Mouse (Mus musculus) neural tube, embryonic 12.5 days (tissue): ENCODE results near the gene Klk1b22. TPM values are rescaled to one million over a fixed set of nuclear protein-coding genes. Genes with fewer than 3 reads are reported as not detected.
"Not testable (repeated sequence)": the region's sequence is repeated elsewhere in the genome, so short reads cannot be mapped to it uniquely, and the experiment has no call there.

Source experiments
- ATAC-seq: fragments of 200-750 bp; cut with Nextera tagmentation; 2 replicates; pipeline ENCODE4 v1.8.0; 2017; ENCODE audit warnings: low read depth, mild to moderate bottlenecking, moderate TSS enrichment, moderate library complexity; ENCODE audit not compliant: low FRiP score
- H3K27ac ChIP-seq: fragments of 300-500 bp; sonication (generic); 2 replicates; pipeline ENCODE4 v1.5.1; 2016
- H3K27me3 ChIP-seq: fragments of 300-500 bp; sonication (generic); replicated peaks from 2 replicates; pipeline ENCODE4 v1.6.1; 2016; ENCODE audit warnings: mild to moderate bottlenecking
- H3K36me3 ChIP-seq: fragments of 300-500 bp; sonication (generic); 2 replicates; pipeline ENCODE4 v1.6.1; 2016; ENCODE audit warnings: mild to moderate bottlenecking
- H3K4me1 ChIP-seq: fragments of 300-500 bp; sonication (generic); 2 replicates; pipeline ENCODE4 v1.6.1; 2016
- H3K4me2 ChIP-seq: fragments of 300-500 bp; sonication (generic); replicated peaks from 2 replicates; pipeline ENCODE4 v1.6.1; 2016; ENCODE audit warnings: mild to moderate bottlenecking
- H3K4me3 ChIP-seq: fragments of 300-500 bp; sonication (generic); 2 replicates; pipeline ENCODE4 v1.5.1; 2016
- H3K9ac ChIP-seq: fragments of 300-500 bp; sonication (generic); 2 replicates; pipeline ENCODE4 v1.6.1; 2016; ENCODE audit warnings: mild to moderate bottlenecking
- H3K9me3 ChIP-seq: fragments of 300-500 bp; sonication (generic); 2 replicates; pipeline ENCODE4 v1.6.1; 2016; ENCODE audit warnings: mild to moderate bottlenecking
- WGBS: fragments of 180-500 bp; shearing (Covaris S2); methylation state at CpG from one replicate; pipeline ENCODE4 v1.1.7; 2016; 5-methylcytosine and 5-hydroxymethylcytosine counted together
- polyA plus RNA-seq: library from polyadenylated mRNA; unstranded; fragments of >200 nt; fragmentation: Nextera tagmentation; extraction: Ambion mirVana; gene quantifications from 2 replicates; pipeline ENCODE4 v1.2.1, GENCODE M21; 2016

The Klk1b22 gene
- not detected in 2 replicates for polyA plus RNA-seq

DNA sequence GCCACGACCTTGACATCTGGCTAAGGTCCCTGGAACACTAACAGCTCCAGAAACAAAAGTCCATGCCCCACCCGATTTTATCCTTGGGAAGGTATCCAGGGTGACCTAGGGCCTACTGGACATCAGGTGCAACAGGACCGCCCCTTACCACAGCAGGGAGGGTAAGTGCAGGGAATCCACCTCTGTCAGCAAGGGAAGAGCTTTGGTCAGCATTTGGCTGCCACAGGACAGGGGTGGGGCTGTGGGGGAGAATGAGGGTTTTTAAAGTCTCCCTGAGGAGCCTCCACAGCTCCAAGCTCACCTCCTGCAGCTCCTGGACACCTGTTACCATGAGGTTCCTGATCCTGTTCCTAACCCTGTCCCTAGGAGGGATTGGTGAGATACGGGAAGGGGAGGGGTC is at the start of gene Klk1b22:
TSS of gene Klk1b22 (plus strand) at position 301 of the 400 bp plus-strand sequence.
- H3K9ac ChIP-seq = no peak within 1 kb of the TSS
- no peak within 1 kb of the TSS for H3K27ac ChIP-seq
- H3K36me3 ChIP-seq = no peaks in the 10 kb centered on the region
- no peak within 1 kb of the TSS for H3K4me3 ChIP-seq
- H3K4me1 ChIP-seq = no peaks in the 10 kb centered on the region
- H3K9me3 ChIP-seq = no peaks in the 10 kb centered on the region
- ATAC-seq = no peak
- H3K4me2 ChIP-seq = no peak within 1 kb of the TSS
- no peaks in the 10 kb centered on the region for H3K27me3 ChIP-seq
- 68% methylated on average over 4 of the region's 4 CpGs for WGBS

DNA sequence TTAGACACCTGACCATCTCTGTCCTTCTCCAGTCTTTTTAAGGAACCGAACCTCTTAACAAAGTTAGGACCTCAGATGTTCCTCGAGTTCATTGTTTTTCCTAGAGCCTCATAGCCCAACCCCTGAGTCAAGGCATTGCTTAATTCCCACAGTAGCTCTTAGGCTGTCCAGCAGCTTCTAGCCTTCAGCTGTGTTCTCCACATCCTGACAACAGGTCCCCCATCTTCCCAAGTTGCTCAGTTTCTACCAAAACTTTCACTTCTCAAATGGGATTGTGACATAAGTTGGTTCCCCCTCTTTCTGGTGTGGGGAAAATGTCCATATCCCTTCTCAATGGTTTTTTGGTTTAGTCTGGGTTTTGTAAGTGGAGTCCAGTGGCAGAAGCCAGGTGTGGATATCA is 40.4 kb upstream of the Klk1b22 start:
- H3K27me3 ChIP-seq = no peaks in the 10 kb centered on the region
- no peaks in the 10 kb centered on the region for H3K36me3 ChIP-seq
- no peak overlapping the region for H3K27ac ChIP-seq
- no peaks in the 10 kb centered on the region for H3K4me1 ChIP-seq
- no peak for ATAC-seq
- 82% methylated on average over 2 of the region's 2 CpGs for WGBS
- no peak overlapping the region for H3K4me3 ChIP-seq
- no peak overlapping the region for H3K9ac ChIP-seq
- H3K4me2 ChIP-seq = no peak overlapping the region
- H3K9me3 ChIP-seq = no peaks in the 10 kb centered on the region

DNA sequence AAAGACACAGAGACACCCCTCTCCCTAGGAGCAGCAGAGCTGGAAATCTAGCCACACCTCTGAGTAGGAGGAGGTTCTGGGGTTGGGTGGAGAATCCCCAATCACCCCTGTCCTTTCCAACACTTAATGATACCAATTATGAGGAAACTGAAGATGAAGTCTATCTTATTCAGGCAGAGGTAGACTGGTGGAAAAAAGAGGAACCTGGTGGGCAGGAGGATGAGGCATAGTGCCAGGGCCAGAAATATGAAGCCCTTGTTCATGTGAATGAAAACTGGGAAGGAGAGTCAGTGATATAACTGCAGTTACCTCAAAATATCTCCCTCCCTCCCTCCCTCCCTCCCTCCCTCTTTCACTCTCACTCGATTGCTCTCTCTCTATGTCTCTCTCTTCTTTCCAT is 34.8 kb upstream of the Klk1b22 start:
- Histone ChIP-seq H3K4me2 (no peak overlapping the region), H3K4me3 (no peak overlapping the region), H3K4me1 (no peaks in the 10 kb centered on the region), H3K27me3 (no peaks in the 10 kb centered on the region), H3K27ac (no peak overlapping the region), H3K9me3 (0 out of 2 replicates have a peak, but pooled peaks cover 2% of the 10 kb centered on the region), H3K9ac (no peak overlapping the region), H3K36me3 (no peaks in the 10 kb centered on the region)
- 86% methylated on average over 1 of the region's 1 CpGs for WGBS
- ATAC-seq = no peak

DNA sequence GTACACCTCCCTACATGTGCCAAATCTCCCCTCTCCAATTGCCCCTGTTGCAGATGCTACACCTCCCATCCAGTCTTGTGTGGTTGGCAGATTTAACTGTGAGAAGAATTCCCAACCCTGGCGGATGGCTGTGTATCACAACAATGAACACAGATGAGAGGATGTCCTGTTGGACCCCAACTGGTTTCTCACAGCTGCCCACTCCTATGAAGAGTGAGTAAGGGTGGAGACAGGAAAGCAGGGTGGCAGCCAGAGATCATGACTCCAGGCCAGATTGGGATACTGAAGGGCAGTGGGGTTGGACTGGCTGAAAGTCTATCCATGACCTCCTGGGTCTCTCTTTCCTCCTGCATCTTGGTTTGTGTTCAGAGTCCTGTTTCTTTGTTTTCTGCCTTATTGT is 16.4 kb upstream of the Klk1b22 start:
- ATAC-seq = no peak
- Histone ChIP-seq H3K4me1 (no peaks in the 10 kb centered on the region), H3K9ac (no peak overlapping the region), H3K9me3 (no peaks in the 10 kb centered on the region), H3K27ac (no peak overlapping the region), H3K4me3 (no peak overlapping the region), H3K27me3 (no peaks in the 10 kb centered on the region), H3K4me2 (no peak overlapping the region), H3K36me3 (no peaks in the 10 kb centered on the region)
- 89% methylated on average over 1 of the region's 1 CpGs for WGBS

DNA sequence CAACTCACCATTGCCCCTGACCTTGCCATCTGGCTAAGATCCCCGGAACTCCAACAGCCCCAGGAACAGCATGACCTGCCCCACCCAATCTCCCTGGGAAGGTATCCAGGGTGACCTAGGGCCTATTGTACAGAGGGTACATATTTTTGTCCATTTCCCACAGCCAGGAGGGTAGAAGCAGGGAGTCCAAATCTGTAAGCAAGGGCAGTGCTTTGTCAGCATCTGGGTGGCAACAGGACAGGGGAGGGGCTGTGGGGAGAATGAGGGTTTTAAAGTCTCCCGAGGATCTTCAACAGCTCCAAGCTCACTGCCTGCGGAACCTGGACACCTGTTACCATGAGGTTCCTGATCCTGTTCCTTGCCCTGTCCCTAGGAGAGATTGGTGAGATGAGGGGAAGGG is 10.4 kb upstream of the Klk1b22 start, which contains the start of gene Klk1b21:
TSS of gene Klk1b21 (plus strand) at position 301 of the 400 bp plus-strand sequence.
- H3K36me3 ChIP-seq, ATAC-seq, H3K4me1 ChIP-seq, H3K9me3 ChIP-seq, H3K9ac ChIP-seq, H3K4me3 ChIP-seq, H3K27ac ChIP-seq, H3K4me2 ChIP-seq, H3K27me3 ChIP-seq: not testable (repeated sequence)
- 82% methylated on average over 3 of the region's 3 CpGs for WGBS

DNA sequence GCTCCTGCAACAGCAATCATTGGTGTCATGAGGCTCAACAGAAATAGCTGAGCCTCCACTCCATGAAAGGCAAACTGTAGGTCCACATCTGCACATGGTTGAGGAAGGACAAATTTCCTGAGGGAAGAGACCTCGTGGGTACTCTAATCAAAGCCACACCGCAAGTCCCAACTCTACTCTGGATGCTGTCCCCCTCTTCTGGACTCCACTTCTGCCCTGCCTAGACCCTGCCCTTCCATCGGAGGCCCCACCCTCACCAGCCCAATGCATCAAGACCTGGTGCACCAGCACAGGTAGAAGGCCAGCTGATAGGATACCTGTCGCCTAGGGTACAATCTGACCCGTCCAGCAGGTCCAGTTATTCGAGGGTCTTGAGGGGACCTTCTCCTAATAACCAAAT is 11.0 kb downstream of the Klk1b22 start:
- Histone ChIP-seq H3K27ac (no peak overlapping the region), H3K4me1 (no peaks in the 10 kb centered on the region), H3K9ac (no peak overlapping the region), H3K4me3 (no peak overlapping the region), H3K9me3 (no peaks in the 10 kb centered on the region), H3K36me3 (no peaks in the 10 kb centered on the region), H3K27me3 (no peaks in the 10 kb centered on the region), H3K4me2 (no peak overlapping the region)
- no peak for ATAC-seq
- WGBS = 92% methylated on average over 6 of the region's 6 CpGs

DNA sequence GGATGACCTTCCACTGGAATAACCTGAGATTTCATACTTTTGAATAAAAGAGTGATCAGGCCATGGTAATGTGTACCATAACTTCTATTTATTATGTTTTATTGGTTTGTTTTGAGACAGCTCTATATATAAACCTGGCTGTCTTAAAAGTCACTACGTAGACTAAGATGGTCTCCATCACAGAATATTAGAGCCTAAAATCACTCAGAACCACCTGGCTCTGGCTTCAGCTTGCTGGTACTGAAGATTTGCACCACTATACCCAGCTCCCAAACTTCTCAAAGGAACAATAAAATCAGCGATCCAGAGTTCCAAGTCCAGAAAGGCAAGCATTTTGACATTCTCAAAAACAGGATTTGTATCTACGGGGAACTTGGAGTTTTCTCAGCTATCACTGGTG is 24.0 kb downstream of the Klk1b22 start, which contains the start of gene Klk1b16:
TSS of gene Klk1b16 (plus strand) at position 301 of the 400 bp plus-strand sequence.
- H3K36me3 ChIP-seq = no peaks in the 10 kb centered on the region
- no peaks in the 10 kb centered on the region for H3K9me3 ChIP-seq
- 93% methylated on average over 3 of the region's 3 CpGs for WGBS
- H3K9ac ChIP-seq = no peak within 1 kb of the TSS
- no peak within 1 kb of the TSS for H3K4me3 ChIP-seq
- ATAC-seq = no peak
- H3K27ac ChIP-seq = no peak within 1 kb of the TSS
- H3K4me1 ChIP-seq = no peaks in the 10 kb centered on the region
- H3K4me2 ChIP-seq = no peak within 1 kb of the TSS
- no peaks in the 10 kb centered on the region for H3K27me3 ChIP-seq

Other genes starting within 250 kb of the Klk1b22 start
- 0.15 and 0.20 TPM in 2 replicates for gene Klk4, start 231.5 kb upstream of the Klk1b22 start, polyA plus RNA-seq
- gene Klk15, start 178.9 kb upstream of the Klk1b22 start, polyA plus RNA-seq = not detected in 2 replicates
- gene Klk1b8, start 162.0 kb upstream of the Klk1b22 start, polyA plus RNA-seq = not detected in 2 replicates
- not detected in 2 replicates for gene Klk1b1, start 145.9 kb upstream of the Klk1b22 start, polyA plus RNA-seq
- gene Klk1b9, start 136.6 kb upstream of the Klk1b22 start, polyA plus RNA-seq = not detected in 2 replicates
- gene Klk1b11, start 116.8 kb upstream of the Klk1b22 start, polyA plus RNA-seq = not detected in 2 replicates
- not detected in 2 replicates for gene Klk1b26, start 100.5 kb upstream of the Klk1b22 start, polyA plus RNA-seq
- gene Klk1b27, start 60.4 kb upstream of the Klk1b22 start, polyA plus RNA-seq = not detected in 2 replicates
- gene Klk1b21, start 10.3 kb upstream of the Klk1b22 start, polyA plus RNA-seq = not detected in 2 replicates
- gene Klk1b16, start 24.1 kb downstream of the Klk1b22 start, polyA plus RNA-seq = not detected in 2 replicates
- gene Klk1b24, start 75.6 kb downstream of the Klk1b22 start, polyA plus RNA-seq = not detected in 2 replicates
- not detected in 2 replicates for gene Klk1b3, start 85.5 kb downstream of the Klk1b22 start, polyA plus RNA-seq
- not detected in 2 replicates for gene Klk1b4, start 94.8 kb downstream of the Klk1b22 start, polyA plus RNA-seq
- not detected in 2 replicates for gene Klk1b5, start 103.3 kb downstream of the Klk1b22 start, polyA plus RNA-seq
- not detected in 2 replicates for gene Klk1, start 112.7 kb downstream of the Klk1b22 start, polyA plus RNA-seq
- gene Gm36864, start 123.5 kb downstream of the Klk1b22 start, polyA plus RNA-seq = 0.31 TPM in 1 of 2 replicates, not detected in the other
- gene 1700028J19Rik, start 134.0 kb downstream of the Klk1b22 start, polyA plus RNA-seq = 0.83 and 1.3 TPM in 2 replicates
- gene 2410002F23Rik, start 134.0 kb downstream of the Klk1b22 start, polyA plus RNA-seq = 179 and 198 TPM in 2 replicates
- not detected in 2 replicates for gene Acp4, start 144.7 kb downstream of the Klk1b22 start, polyA plus RNA-seq
- not detected in 2 replicates for gene Gm15517, start 148.8 kb downstream of the Klk1b22 start, polyA plus RNA-seq
- 2.1 and 2.2 TPM in 2 replicates for gene Clec11a, start 194.2 kb downstream of the Klk1b22 start, polyA plus RNA-seq
- gene Shank1, start 197.6 kb downstream of the Klk1b22 start, polyA plus RNA-seq = 12.6 and 14.4 TPM in 2 replicates